Mouse (Mus musculus): Measurements from ENCODE around the gene Rnf216. TPM values are rescaled to one million over a fixed set of nuclear protein-coding genes. Genes with fewer than 3 reads are reported as not detected.
A peak's percentile ranks its signal among the peaks of the same experiment; 100 is the strongest.

Gene Rnf216
- total and polyA plus RNA-seq, 3 experiments, result 16.4 to 123 (median 30.8) TPM

DNA sequence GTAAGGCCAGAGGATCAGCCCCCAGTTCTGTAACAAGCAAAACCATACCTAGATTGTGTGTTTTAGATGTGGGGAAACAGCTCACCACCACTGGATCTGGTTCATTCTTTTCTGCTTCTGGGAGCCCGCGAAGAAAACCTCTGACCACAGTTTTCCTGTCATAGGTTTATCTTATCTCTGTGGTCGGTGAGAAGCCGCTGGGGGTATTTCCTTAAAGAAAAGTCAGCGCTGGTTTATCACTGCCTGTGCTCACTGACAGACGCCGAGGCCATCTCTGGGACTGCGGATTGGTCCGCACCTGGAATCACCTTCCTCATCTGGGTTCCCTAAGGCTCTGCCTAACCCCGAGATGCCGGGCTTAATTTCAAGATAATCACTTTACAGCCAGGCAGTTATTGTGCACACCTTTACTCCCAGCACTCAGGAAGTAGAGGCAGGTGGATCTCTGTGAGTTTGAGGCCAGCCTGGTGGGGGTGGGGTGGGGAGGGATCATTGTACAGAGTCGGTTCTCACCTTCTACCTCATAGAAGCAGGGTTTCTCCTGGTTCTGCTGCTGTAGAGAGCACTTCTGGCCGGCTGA lies 20.2 kb upstream of the Rnf216 start (continued):
- TF ChIP-seq MEF2A (IDR thresholded peaks at IDR 0.05; ENCODE audit: extremely low read depth, insufficient replicate concordance, low read depth, low read length, poor library complexity, severe bottlenecking), result no peak
- 0 out of 2 replicates have a peak, but pooled peaks have one; percentile 9 for TF ChIP-seq ZC3H11A (IDR thresholded peaks at IDR 0.05; ENCODE audit: low read depth, low read length)
- TF ChIP-seq ZNF384 (IDR thresholded peaks at IDR 0.05; ENCODE audit: low read depth, low read length), result no peak

DNA sequence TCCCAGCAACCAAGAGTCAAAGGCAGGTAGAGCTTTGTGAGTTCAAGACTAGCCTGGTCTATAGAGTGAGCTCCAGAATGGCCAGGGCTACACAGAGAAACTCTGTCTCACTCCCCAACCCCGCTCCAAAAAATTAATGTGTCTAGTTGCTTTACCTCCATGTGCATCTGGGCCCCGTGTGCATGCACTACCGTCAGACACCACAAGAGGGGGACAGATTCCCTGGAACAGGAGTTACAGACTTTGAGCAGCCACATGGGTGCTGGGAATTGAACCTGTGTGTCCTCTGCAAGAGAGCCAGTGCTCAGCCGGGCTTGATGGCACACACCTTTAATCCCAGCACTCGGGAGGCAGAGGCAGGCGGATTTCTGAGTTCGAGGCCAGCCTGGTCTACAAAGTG lies 17.5 kb upstream of the Rnf216 start:
- Histone ChIP-seq H3K27me3 (ENCODE audit: control insufficient read depth in 1 of 2, insufficient read depth in 2 of 2, low read length in 2 of 2) (peaks cover 10% of the 10 kb centered on the region in 2 experiments), H3K4me3 (ENCODE audit: control insufficient read depth in 1 of 2, insufficient read depth in 1 of 2, low read depth in 2 of 2, low read length in 2 of 2) (no peak overlapping the region), H3K79me2 (ENCODE audit: control insufficient read depth, insufficient read depth, low read length, poor library complexity) (no peaks in the 10 kb centered on the region), H3K36me3 (ENCODE audit: control insufficient read depth in 1 of 2, insufficient read depth in 2 of 2, low read length in 2 of 2) (peaks cover 0 to 13% of the 10 kb centered on the region in 2 experiments; a peak in 2 of 4 replicates), H3K9ac (ENCODE audit: control insufficient read depth, low read depth, low read length, poor library complexity, severe bottlenecking) (no peak overlapping the region), H3K4me1 (ENCODE audit: control insufficient read depth in 1 of 2, insufficient read depth in 2 of 2, low read length in 2 of 2) (peaks cover 2 to 12% of the 10 kb centered on the region in 2 experiments; a peak in 2 of 4 replicates), H3K9me3 (replicated peaks; ENCODE audit: insufficient read depth, low read length) (no peaks in the 10 kb centered on the region), H3K27ac (ENCODE audit: control insufficient read depth, low read depth, low read length) (no peak overlapping the region)
- DNase-seq (ENCODE audit: low read depth, low spot score), result peak; percentile 75
- TF ChIP-seq SMC3 (IDR thresholded peaks at IDR 0.05; ENCODE audit: low read depth, low read length), result peak; percentile 67
- no peak for TF ChIP-seq MAX (IDR thresholded peaks at IDR 0.05; ENCODE audit: low read length)
- no peak for TF ChIP-seq TAL1 (IDR thresholded peaks at IDR 0.05; ENCODE audit: low read length)
- TF ChIP-seq CHD1 (IDR thresholded peaks at IDR 0.05; ENCODE audit: low read depth, low read length), result no peak
- peak; percentile 38; the same call in 1 of the 2 replicates for TF ChIP-seq MYC (IDR thresholded peaks at IDR 0.05; ENCODE audit: low read depth, low read length)
- TF ChIP-seq JUND (IDR thresholded peaks at IDR 0.05; ENCODE audit: low read depth, low read length), result no peak
- peak; percentile 74 for TF ChIP-seq RAD21 (IDR thresholded peaks at IDR 0.05; ENCODE audit: low read depth, low read length)
- no peak for TF ChIP-seq GABPA (IDR thresholded peaks at IDR 0.05; ENCODE audit: low read depth, low read length)
- TF ChIP-seq KAT2A (conservative IDR thresholded peaks at IDR 0.05; ENCODE audit: low read depth, low read length), result no peak
- TF ChIP-seq GATA1 (IDR thresholded peaks at IDR 0.05; ENCODE audit: low read depth, low read length), result no peak
- TF ChIP-seq E2F4 (IDR thresholded peaks at IDR 0.05; ENCODE audit: borderline replicate concordance, low read depth, low read length), result no peak
- TF ChIP-seq CTCF (IDR thresholded peaks at IDR 0.05 in 2 of 3, conservative IDR thresholded peaks at IDR 0.05 in 1 of 3; ENCODE audit: control insufficient read depth in 1 of 3, insufficient read depth in 1 of 3, low read depth in 2 of 3, low read length in 3 of 3, poor library complexity in 1 of 3, severe bottlenecking in 1 of 3), result peak; percentile 74 to 77 (median 75)
- no peak for TF ChIP-seq POLR2A (IDR thresholded peaks at IDR 0.05; ENCODE audit: control insufficient read depth in 1 of 2, insufficient read depth in 1 of 2, low read depth in 1 of 2, low read length in 2 of 2, poor library complexity in 1 of 2)
- peak; percentile 51; the same call in 1 of the 2 replicates for TF ChIP-seq ZC3H11A (IDR thresholded peaks at IDR 0.05; ENCODE audit: low read depth, low read length)
- no peak for TF ChIP-seq ZKSCAN1 (IDR thresholded peaks at IDR 0.05; ENCODE audit: low read depth, low read length)
- no peak for TF ChIP-seq ZMIZ1 (IDR thresholded peaks at IDR 0.05; ENCODE audit: low read depth, low read length)
- TF ChIP-seq TCF12 (IDR thresholded peaks at IDR 0.05; ENCODE audit: low read depth, low read length), result no peak
- no peak for TF ChIP-seq EP300 (IDR thresholded peaks at IDR 0.05; ENCODE audit: low read depth in 1 of 2, low read length in 2 of 2)
- no peak for TF ChIP-seq MXI1 (IDR thresholded peaks at IDR 0.05; ENCODE audit: low read depth, low read length)
- TF ChIP-seq ELF1 (IDR thresholded peaks at IDR 0.05; ENCODE audit: low read depth, low read length), result no peak
- TF ChIP-seq SIN3A (IDR thresholded peaks at IDR 0.05; ENCODE audit: low read length), result no peak
- no peak for TF ChIP-seq NELFE (IDR thresholded peaks at IDR 0.05; ENCODE audit: low read depth, low read length)
- no peak for TF ChIP-seq ZNF384 (IDR thresholded peaks at IDR 0.05; ENCODE audit: low read depth, low read length)
- no peak for TF ChIP-seq MEF2A (IDR thresholded peaks at IDR 0.05; ENCODE audit: extremely low read depth, insufficient replicate concordance, low read depth, low read length, poor library complexity, severe bottlenecking)
- no peak for TF ChIP-seq ETS1 (IDR thresholded peaks at IDR 0.05; ENCODE audit: low read depth, low read length)
